Mouse (Mus musculus) stomach, postnatal 0 days (tissue): ENCODE measurements around the gene Crcp.

ENCODE experiments used
- CTCF ChIP-seq: IDR thresholded peaks from 2 replicates; pipeline ENCODE4 v1.5.1; 2016; ENCODE audit warnings: antibody characterized with exemption, low read depth, mild to moderate bottlenecking, moderate library complexity
- EP300 ChIP-seq: optimal IDR thresholded peaks from 2 replicates; pipeline ENCODE3; 2016; ENCODE audit warnings: antibody characterized with exemption

DNA sequence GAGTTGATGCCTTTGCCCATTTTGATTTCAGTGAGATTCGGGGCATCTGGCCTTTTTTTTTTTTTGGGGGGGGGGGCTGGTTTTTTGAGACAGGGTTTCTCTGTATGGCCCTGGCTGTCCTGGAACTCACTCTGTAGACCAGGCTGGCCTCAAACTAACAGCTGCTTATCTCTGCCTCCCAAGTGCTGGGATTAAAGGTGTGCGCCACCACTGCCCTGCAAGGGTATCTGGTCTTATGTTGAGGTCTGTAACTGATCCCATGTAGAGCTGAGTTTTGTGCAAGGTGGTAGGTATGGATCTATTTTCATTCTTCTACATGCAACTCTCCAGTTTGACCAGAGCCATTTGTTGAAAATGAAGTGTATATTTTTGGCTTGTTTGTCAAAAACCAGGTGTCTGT is 27.2 kb downstream of the Crcp start:
- TF ChIP-seq CTCF (no peak), EP300 (no peak)
